Mouse (Mus musculus) thymus, adult 2 months (tissue): ENCODE data around the gene Ckb. TPM values are rescaled to one million over a fixed set of nuclear protein-coding genes. Genes with fewer than 3 reads are reported as not detected.

Experiments
- DNase-seq: peaks from one replicate; pipeline ENCODE4 v3.0.0; 2021
- H3K27ac ChIP-seq: fragments of 200-500 bp; 2 replicates; pipeline ENCODE4 v1.5.1; 2012; ENCODE audit warnings: low read length, control low read depth; ENCODE audit not compliant: control insufficient read depth, insufficient read depth
- H3K27me3 ChIP-seq: fragments of 200-500 bp; 2 replicates; pipeline ENCODE4 v1.6.1; 2012; ENCODE audit warnings: mild to moderate bottlenecking, low read length, moderate library complexity, mixed read lengths; ENCODE audit not compliant: control insufficient read depth, insufficient read depth
- H3K36me3 ChIP-seq: fragments of 200-500 bp; 2 replicates; pipeline ENCODE4 v1.6.1; 2012; ENCODE audit warnings: mild to moderate bottlenecking, low read length, moderate library complexity; ENCODE audit not compliant: control insufficient read depth, insufficient read depth
- H3K4me1 ChIP-seq: fragments of 200-500 bp; replicated peaks from 2 replicates; pipeline ENCODE4 v1.6.1; 2012; ENCODE audit warnings: low read length; ENCODE audit not compliant: control insufficient read depth, insufficient read depth
- H3K4me3 ChIP-seq: fragments of 200-500 bp; 2 replicates; pipeline ENCODE4 v1.5.1; 2012; ENCODE audit warnings: mild to moderate bottlenecking, low read length, control low read depth, moderate library complexity; ENCODE audit not compliant: control insufficient read depth, insufficient read depth
- CTCF ChIP-seq: fragments of 200-500 bp; IDR thresholded peaks from 2 replicates; pipeline ENCODE4 v1.5.1; 2012; ENCODE audit warnings: mild to moderate bottlenecking, control low read depth, low read length, moderate library complexity, borderline replicate concordance; ENCODE audit not compliant: control insufficient read depth, poor library complexity, insufficient read depth; ENCODE audit errors: extremely low read depth
- POLR2A ChIP-seq: fragments of 200-500 bp; IDR thresholded peaks from 2 replicates; pipeline ENCODE4 v1.6.1; 2012; ENCODE audit warnings: mild to moderate bottlenecking, low read length, control low read depth, moderate library complexity; ENCODE audit not compliant: control insufficient read depth, poor library complexity, insufficient read depth; ENCODE audit errors: extremely low read depth
- WGBS: fragments of 180-500 bp; shearing (Covaris S2); methylation state at CpG from one replicate; pipeline ENCODE4 v1.1.7; 2018; 5-methylcytosine and 5-hydroxymethylcytosine counted together
- polyA plus RNA-seq: library from polyadenylated mRNA; depleted of rRNA; stranded (reverse); fragments of >200 nt; gene quantifications from 2 replicates; pipeline ENCODE4 v1.2.3, GENCODE M21; 2012

Gene Ckb
- polyA plus RNA-seq, 1 experiment = 119 TPM

GRCm38 (mm10) chr12:111699542-111699941 is 27.4 kb upstream of the Ckb start:
- 92% methylated on average over 4 of the region's 4 CpGs for whole genome bisulfite sequencing
- Histone ChIP-seq H3K36me3 (no peaks in the 10 kb centered on the region), H3K4me1 (peaks cover 17% of the 10 kb centered on the region), H3K4me3 (no peak overlapping the region), H3K27ac (no peak overlapping the region), H3K27me3 (no peaks in the 10 kb centered on the region; the same call in 1 of the 2 replicates)
- TF ChIP-seq POLR2A (no peak), CTCF (no peak)
- no peak for DNase-seq

- H3K27ac ChIP-seq = no peak overlapping the region
- H3K27me3 ChIP-seq = no peaks in the 10 kb centered on the region; the same call in 1 of the 2 replicates
- H3K4me3 ChIP-seq = no peak overlapping the region
- DNase-seq = no peak
- no peaks in the 10 kb centered on the region for H3K36me3 ChIP-seq
- peaks cover 28% of the 10 kb centered on the region for H3K4me1 ChIP-seq
- WGBS = 92% methylated on average over 6 of the region's 6 CpGs
- TF ChIP-seq POLR2A = no peak
- TF ChIP-seq CTCF = no peak
These were observed 26.3 kb upstream of the Ckb start for GRCm38 (mm10) chr12:111698346-111698913.

GRCm38 (mm10) chr12:111697708-111698107 is 25.6 kb upstream of the Ckb start:
- peaks cover 35% of the 10 kb centered on the region for H3K4me1 ChIP-seq
- WGBS = 84% methylated on average over 4 of the region's 4 CpGs
- no peak overlapping the region for H3K4me3 ChIP-seq
- DNase-seq = no peak
- no peak for TF ChIP-seq CTCF
- no peak for TF ChIP-seq POLR2A
- H3K27me3 ChIP-seq = no peaks in the 10 kb centered on the region; the same call in 1 of the 2 replicates
- no peaks in the 10 kb centered on the region for H3K36me3 ChIP-seq
- H3K27ac ChIP-seq = no peak overlapping the region

GRCm38 (mm10) chr12:111696239-111696638 is 24.1 kb upstream of the Ckb start:
- peak; percentile 68; the same call in 1 of the 2 replicates for TF ChIP-seq CTCF
- no peak for TF ChIP-seq POLR2A
- Histone ChIP-seq H3K27ac (peak overlapping the region; percentile 29; the same call in 1 of the 2 replicates), H3K36me3 (no peaks in the 10 kb centered on the region), H3K4me1 (peaks cover 49% of the 10 kb centered on the region), H3K4me3 (no peak overlapping the region), H3K27me3 (no peaks in the 10 kb centered on the region; the same call in 1 of the 2 replicates)
- DNase-seq = peak; percentile 72
- 26% methylated on average over 6 of the region's 6 CpGs for WGBS

- TF ChIP-seq CTCF (no peak), POLR2A (no peak)
- no peaks in the 10 kb centered on the region for H3K36me3 ChIP-seq
- no peaks in the 10 kb centered on the region; the same call in 1 of the 2 replicates for H3K27me3 ChIP-seq
- H3K4me1 ChIP-seq = peaks cover 60% of the 10 kb centered on the region
- WGBS = 76% methylated on average over 13 of the region's 13 CpGs
- H3K27ac ChIP-seq = peak overlapping the region; percentile 40
- no peak for DNase-seq
- H3K4me3 ChIP-seq = no peak overlapping the region
These were observed 23.0 kb upstream of the Ckb start for GRCm38 (mm10) chr12:111694880-111695804.

- 48% methylated on average over 12 of the region's 12 CpGs for WGBS
- DNase-seq = no peak
- H3K27me3 ChIP-seq = no peaks in the 10 kb centered on the region; the same call in 1 of the 2 replicates
These were observed 22.2 kb upstream of the Ckb start for GRCm38 (mm10) chr12:111694271-111694781.

More at GRCm38 (mm10) chr12:111694271-111694781, 22.2 kb upstream of the Ckb start:
- TF ChIP-seq POLR2A = 0 out of 2 replicates have a peak, but pooled peaks have one; percentile 7
- no peak for TF ChIP-seq CTCF
- Histone ChIP-seq H3K36me3 (no peaks in the 10 kb centered on the region), H3K27ac (peak overlapping the region; percentile 12; the same call in 1 of the 2 replicates), H3K4me1 (peaks cover 64% of the 10 kb centered on the region), H3K4me3 (no peak overlapping the region)
